Mouse (Mus musculus) liver, postnatal 0 days (tissue): Measurements from ENCODE around the gene Dlgap4.

ENCODE experiments used
- CTCF ChIP-seq: sonication (generic); IDR thresholded peaks from 2 replicates; pipeline ENCODE4 v1.5.1; 2016; ENCODE audit warnings: antibody characterized with exemption, low read depth
- EP300 ChIP-seq: IDR thresholded peaks from 2 replicates; pipeline ENCODE4 v1.6.1; 2016; ENCODE audit warnings: antibody characterized with exemption, low read depth, mild to moderate bottlenecking

GRCm38 (mm10) chr2:156767108-156767507, 153.6 kb downstream of the Dlgap4 start:
- TF ChIP-seq CTCF (no peak), EP300 (no peak)
